Mouse (Mus musculus): ENCODE data around the gene Tbce.

GRCm38 (mm10) chr13:14043851-14044250, 4.4 kb upstream of the Tbce start:
- TF ChIP-seq CTCF (conservative IDR thresholded peaks at IDR 0.05; ENCODE audit: insufficient read depth, insufficient read length, low read depth, low read length) (no peak), POLR2A (IDR thresholded peaks at IDR 0.05; ENCODE audit: low read depth, low read length) (no peak)

Measured in kidney, adult 2 months (tissue).